Mouse (Mus musculus): ENCODE measurements around the gene Mpst. TPM values are rescaled to one million over a fixed set of nuclear protein-coding genes. Genes with fewer than 3 reads are reported as not detected.

Mpst gene
- total and polyA plus RNA-seq, 2 experiments from 2014 or later: 3.5 to 85.9 TPM

DNA sequence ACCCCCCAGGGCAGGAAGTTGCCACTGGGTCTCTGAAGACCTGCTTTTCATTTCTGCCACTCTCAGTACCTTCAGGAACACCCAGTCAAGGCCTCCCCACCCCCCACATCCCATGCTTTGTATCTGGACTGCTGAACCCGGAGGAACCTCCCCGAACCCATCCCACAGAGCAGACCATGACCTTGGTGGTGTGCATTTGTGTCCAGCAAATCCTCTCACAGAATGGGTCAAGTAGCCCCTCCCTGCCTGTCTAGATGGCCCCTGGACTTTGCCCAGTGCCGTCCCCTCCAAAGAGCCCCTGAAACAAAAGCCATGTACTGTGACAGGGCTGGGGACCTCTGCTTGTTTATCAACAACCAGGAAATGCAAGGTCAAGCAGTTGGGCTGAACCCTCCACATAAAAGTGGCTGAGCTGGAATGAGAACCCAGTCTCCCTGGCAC, 2.9 kb upstream of the Mpst start:
- no peak overlapping the region for H3K4me2 ChIP-seq (ENCODE audit: low read depth)
- H3K27me3 ChIP-seq (ENCODE audit: insufficient read depth, low read length): no peaks in the 10 kb centered on the region
- 41% methylated on average over 3 of the region's 3 CpGs for WGBS
- no peak for ATAC-seq
- 0 out of 2 replicates have a peak, but pooled peaks cover 4% of the 10 kb centered on the region for H3K36me3 ChIP-seq (ENCODE audit: insufficient read depth)
- peak overlapping the region; percentile 54 for H3K27ac ChIP-seq (ENCODE audit: low read depth, low read length)
- no peak for TF ChIP-seq CTCF (IDR thresholded peaks at IDR 0.05; ENCODE audit: low read depth)
- no peak overlapping the region for H3K9ac ChIP-seq
- peaks cover 14% of the 10 kb centered on the region; the same call in 1 of the 2 replicates for H3K4me1 ChIP-seq (ENCODE audit: insufficient read depth)
- DNase-seq: no peak
- no peaks in the 10 kb centered on the region for H3K9me3 ChIP-seq (ENCODE audit: low read length)
- no peak overlapping the region for H3K4me3 ChIP-seq (ENCODE audit: low read depth, low read length)

DNA sequence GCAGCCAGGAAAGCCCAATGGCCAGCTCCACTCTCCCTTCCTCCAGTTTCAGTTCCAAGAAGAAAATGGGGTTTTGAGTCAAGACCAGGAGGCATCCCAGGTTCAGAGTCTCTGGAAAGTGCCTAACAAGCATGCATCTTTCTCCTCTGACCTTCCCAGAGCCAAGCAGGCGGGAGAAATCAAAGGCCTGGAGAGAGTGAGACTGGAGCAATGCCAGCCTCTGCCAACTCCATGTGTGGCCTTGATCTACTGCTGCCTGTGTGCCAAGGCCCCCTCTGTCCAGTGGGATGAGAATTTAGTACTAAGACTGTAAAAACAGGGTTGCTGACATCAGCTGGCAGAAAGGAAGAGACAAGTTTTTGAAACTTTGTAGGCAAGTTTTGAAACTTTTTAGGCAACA, 2.3 kb upstream of the Mpst start:
- no peaks in the 10 kb centered on the region for H3K9me3 ChIP-seq (ENCODE audit: low read length)
- TF ChIP-seq CTCF (IDR thresholded peaks at IDR 0.05; ENCODE audit: low read depth): no peak
- peak overlapping the region; percentile 54 for H3K27ac ChIP-seq (ENCODE audit: low read depth, low read length)
- H3K27me3 ChIP-seq (ENCODE audit: insufficient read depth, low read length): peaks cover 2% of the 10 kb centered on the region; the same call in 1 of the 2 replicates
- peak; percentile 60 for DNase-seq
- H3K4me1 ChIP-seq (ENCODE audit: insufficient read depth): peaks cover 14% of the 10 kb centered on the region; the same call in 1 of the 2 replicates
- H3K4me3 ChIP-seq (ENCODE audit: low read depth, low read length): no peak overlapping the region
- H3K36me3 ChIP-seq (ENCODE audit: insufficient read depth): 0 out of 2 replicates have a peak, but pooled peaks cover 4% of the 10 kb centered on the region
- 35% methylated on average over 1 of the region's 1 CpGs for WGBS
- H3K4me2 ChIP-seq (ENCODE audit: low read depth): no peak overlapping the region
- H3K9ac ChIP-seq: no peak overlapping the region
- no peak for ATAC-seq

DNA sequence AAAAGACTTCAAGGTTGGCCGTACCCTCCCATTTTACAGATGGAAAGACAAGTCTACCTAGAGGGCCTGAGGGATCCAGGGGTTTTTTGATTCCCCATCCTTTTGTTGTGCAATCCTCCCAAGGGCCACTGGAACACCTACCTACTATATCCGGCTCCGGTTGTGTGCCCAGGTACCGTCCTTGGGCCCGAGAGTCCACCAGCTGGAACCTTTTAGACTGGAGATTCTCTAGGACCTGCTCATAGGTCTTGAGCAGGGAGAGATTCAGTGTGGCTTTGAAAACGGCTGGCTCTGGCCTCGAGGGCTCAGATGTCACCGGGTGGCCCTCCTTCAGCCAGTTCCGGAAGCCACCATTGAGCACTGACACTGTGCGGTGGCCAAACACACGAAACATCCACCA, 1.1 kb upstream of the Mpst start:
- H3K36me3 ChIP-seq (ENCODE audit: insufficient read depth): no peaks in the 10 kb centered on the region
- peak overlapping the region; percentile 86 for H3K4me2 ChIP-seq (ENCODE audit: low read depth)
- TF ChIP-seq CTCF (IDR thresholded peaks at IDR 0.05; ENCODE audit: low read depth): no peak
- DNase-seq (no peak), ATAC-seq (no peak)
- peak overlapping the region; percentile 94; the same call in 1 of the 2 replicates for H3K27ac ChIP-seq (ENCODE audit: low read depth, low read length)
- WGBS: 51% methylated on average over 11 of the region's 11 CpGs
- no peaks in the 10 kb centered on the region for H3K9me3 ChIP-seq (ENCODE audit: low read length)
- H3K9ac ChIP-seq: peak overlapping the region; percentile 72
- H3K27me3 ChIP-seq (ENCODE audit: insufficient read depth, low read length): peaks cover 6% of the 10 kb centered on the region; the same call in 1 of the 2 replicates
- H3K4me1 ChIP-seq (ENCODE audit: insufficient read depth): peaks cover 14% of the 10 kb centered on the region; the same call in 1 of the 2 replicates
- H3K4me3 ChIP-seq (ENCODE audit: low read depth, low read length): peak overlapping the region; percentile 68

DNA sequence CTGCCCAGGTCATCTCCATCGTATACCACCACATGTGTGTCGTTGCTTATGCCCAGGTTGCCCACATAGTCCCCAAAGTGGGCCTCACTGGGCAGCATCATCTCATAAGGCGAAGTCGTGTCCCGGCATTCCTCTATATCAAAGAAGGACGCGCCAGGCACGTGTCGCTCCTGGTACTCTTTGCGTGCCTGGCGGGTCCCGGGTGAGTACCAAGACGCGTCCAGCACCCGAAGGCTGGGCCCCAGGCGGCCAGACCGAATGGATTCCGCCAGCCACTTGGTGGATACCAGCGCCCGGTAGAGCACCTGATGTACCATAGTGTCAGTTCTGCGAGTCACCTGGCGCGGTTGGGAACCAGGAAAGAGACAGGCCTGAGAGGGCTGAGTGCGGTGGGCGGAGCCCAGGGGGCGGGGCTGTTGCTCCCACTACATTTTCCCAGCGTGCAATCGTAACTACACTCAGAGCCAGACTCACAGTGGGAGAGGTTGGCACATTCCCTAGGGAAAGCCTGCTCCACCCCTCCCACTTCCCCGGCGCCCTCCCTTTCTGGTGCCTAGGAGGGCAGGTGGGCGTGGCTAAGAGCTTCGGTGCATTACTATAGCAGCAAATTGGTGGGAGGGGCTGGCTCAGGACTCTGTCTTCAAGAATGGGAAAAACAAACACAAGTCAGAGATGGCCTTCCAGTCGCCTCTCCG, 552 bp upstream of the Mpst start, which contains the start of gene Tst:
TSS of gene Tst (minus strand) at position 391 of the 695 bp plus-strand sequence.
- peak within 1 kb of the TSS; percentile 68 for H3K4me3 ChIP-seq (ENCODE audit: low read depth, low read length)

DNA sequence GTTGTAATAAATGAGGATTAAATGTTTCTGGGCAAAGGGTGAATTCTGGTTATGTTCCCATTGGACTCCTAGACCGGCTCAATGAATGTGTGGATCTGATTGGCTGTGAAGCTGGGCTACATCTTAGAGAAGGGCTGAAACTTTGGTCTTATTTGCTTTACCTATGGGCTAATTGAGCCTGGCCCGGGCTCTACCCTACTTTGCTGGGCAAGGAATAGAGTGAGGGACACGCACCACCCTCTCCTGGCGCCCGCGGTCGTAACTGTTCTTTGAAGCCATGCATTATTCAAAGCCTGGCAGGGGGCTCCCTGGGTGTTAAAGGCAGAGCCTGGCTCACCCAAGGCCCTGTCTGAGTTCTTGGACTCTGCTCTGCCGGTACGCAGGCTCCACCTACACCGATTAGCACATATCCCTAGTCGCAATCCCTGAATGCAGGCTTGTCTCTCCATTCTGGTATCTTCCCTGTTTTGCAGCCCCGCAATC, 3.4 kb downstream of the Mpst start:
- WGBS: 10% methylated on average over 12 of the region's 12 CpGs
- peak overlapping the region; percentile 38 for H3K4me2 ChIP-seq (ENCODE audit: low read depth)
- H3K9me3 ChIP-seq (ENCODE audit: low read length): no peaks in the 10 kb centered on the region
- H3K4me1 ChIP-seq (ENCODE audit: insufficient read depth): peaks cover 14% of the 10 kb centered on the region; the same call in 1 of the 2 replicates
- no peak for ATAC-seq
- peaks cover 13% of the 10 kb centered on the region; the same call in 1 of the 2 replicates for H3K36me3 ChIP-seq (ENCODE audit: insufficient read depth)
- TF ChIP-seq CTCF (IDR thresholded peaks at IDR 0.05; ENCODE audit: low read depth): no peak
- peaks cover 6% of the 10 kb centered on the region; the same call in 1 of the 2 replicates for H3K27me3 ChIP-seq (ENCODE audit: insufficient read depth, low read length)
- H3K27ac ChIP-seq (ENCODE audit: low read depth, low read length): no peak overlapping the region
- H3K9ac ChIP-seq: no peak overlapping the region
- DNase-seq: no peak
- peak overlapping the region; percentile 22 for H3K4me3 ChIP-seq (ENCODE audit: low read depth, low read length)

More for the DNA sequence above, 552 bp upstream of the Mpst start, which contains the start of gene Tst:
- Histone ChIP-seq H3K9ac (peak within 1 kb of the TSS; percentile 72), H3K27me3 (ENCODE audit: insufficient read depth, low read length) (peaks cover 6% of the 10 kb centered on the region; the same call in 1 of the 2 replicates), H3K27ac (ENCODE audit: low read depth, low read length) (peak within 1 kb of the TSS; percentile 94), H3K36me3 (ENCODE audit: insufficient read depth) (peaks cover 3% of the 10 kb centered on the region; the same call in 1 of the 2 replicates), H3K4me1 (ENCODE audit: insufficient read depth) (peaks cover 14% of the 10 kb centered on the region; the same call in 1 of the 2 replicates), H3K4me2 (ENCODE audit: low read depth) (peak within 1 kb of the TSS; percentile 86), H3K9me3 (ENCODE audit: low read length) (no peaks in the 10 kb centered on the region)
- no peak for TF ChIP-seq CTCF (IDR thresholded peaks at IDR 0.05; ENCODE audit: low read depth)
- ATAC-seq: peak; percentile 78
- WGBS: under 1% methylated on average over 34 of the region's 34 CpGs
- DNase-seq: peak; percentile 92

DNA sequence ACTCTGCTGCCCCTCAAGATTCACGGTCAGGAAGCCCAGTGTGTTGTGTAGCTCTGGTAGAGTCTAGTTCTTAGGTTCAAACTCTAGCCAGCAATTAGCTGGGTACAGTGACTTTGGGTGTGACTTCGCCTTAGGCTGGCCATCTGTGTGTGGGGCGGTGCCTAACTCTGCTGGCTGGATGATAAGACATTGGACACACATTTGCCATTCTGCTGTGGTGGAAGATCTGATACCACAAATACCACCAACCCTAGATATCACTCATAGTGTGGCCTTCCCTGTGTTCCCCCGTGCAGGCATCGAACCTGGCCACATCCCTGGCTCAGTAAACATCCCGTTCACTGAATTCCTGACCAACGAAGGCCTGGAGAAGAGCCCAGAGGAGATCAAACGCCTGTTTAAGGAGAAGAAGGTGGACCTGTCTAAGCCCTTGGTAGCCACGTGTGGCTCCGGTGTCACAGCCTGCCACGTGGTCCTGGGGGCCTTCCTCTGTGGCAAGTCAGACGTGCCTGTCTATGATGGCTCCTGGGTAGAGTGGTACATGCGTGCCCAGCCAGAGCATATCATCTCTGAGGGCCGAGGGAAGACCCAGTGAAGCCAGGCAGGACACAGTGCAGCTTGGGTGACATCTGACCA, 7.0 kb downstream of the Mpst start:
- H3K27ac ChIP-seq (ENCODE audit: low read depth, low read length): no peak overlapping the region
- H3K9ac ChIP-seq: no peak overlapping the region
- ATAC-seq: no peak
- H3K36me3 ChIP-seq (ENCODE audit: insufficient read depth): peaks cover 13% of the 10 kb centered on the region; the same call in 1 of the 2 replicates
- peaks cover 6% of the 10 kb centered on the region; the same call in 1 of the 2 replicates for H3K27me3 ChIP-seq (ENCODE audit: insufficient read depth, low read length)
- no peak for DNase-seq
- WGBS: 91% methylated on average over 14 of the region's 14 CpGs
- H3K4me2 ChIP-seq (ENCODE audit: low read depth): no peak overlapping the region
- TF ChIP-seq CTCF (IDR thresholded peaks at IDR 0.05; ENCODE audit: low read depth): no peak
- H3K9me3 ChIP-seq (ENCODE audit: low read length): no peaks in the 10 kb centered on the region
- no peak overlapping the region for H3K4me3 ChIP-seq (ENCODE audit: low read depth, low read length)
- no peaks in the 10 kb centered on the region for H3K4me1 ChIP-seq (ENCODE audit: insufficient read depth)

Measured in forebrain, postnatal 0 days (tissue).